Mouse (Mus musculus) forebrain, embryonic 13.5 days (tissue): Measurements from ENCODE around the gene 9130230L23Rik. TPM values are rescaled to one million over a fixed set of nuclear protein-coding genes. Genes with fewer than 3 reads are reported as not detected.

ENCODE experiments used
- ATAC-seq: fragments of 200-750 bp; cut with Nextera tagmentation; 2 replicates; pipeline ENCODE4 v1.8.0; 2017
- H3K27ac ChIP-seq: fragments of 300-500 bp; sonication (generic); 2 replicates; pipeline ENCODE4 v1.5.1; 2015; ENCODE audit warnings: inconsistent platforms, mild to moderate bottlenecking, moderate library complexity
- H3K27me3 ChIP-seq: fragments of 300-500 bp; sonication (generic); 2 replicates; pipeline ENCODE4 v1.6.1; 2015; ENCODE audit warnings: mild to moderate bottlenecking, inconsistent platforms
- H3K36me3 ChIP-seq: fragments of 300-500 bp; sonication (generic); 2 replicates; pipeline ENCODE4 v1.6.1; 2015; ENCODE audit warnings: mild to moderate bottlenecking, inconsistent platforms; ENCODE audit not compliant: poor library complexity, severe bottlenecking
- H3K4me1 ChIP-seq: fragments of 300-500 bp; sonication (generic); 2 replicates; pipeline ENCODE4 v1.6.1; 2015; ENCODE audit warnings: inconsistent platforms
- H3K4me2 ChIP-seq: fragments of 300-500 bp; sonication (generic); 2 replicates; pipeline ENCODE4 v1.6.1; 2015; ENCODE audit warnings: inconsistent platforms, mild to moderate bottlenecking, moderate library complexity
- H3K4me3 ChIP-seq: fragments of 300-500 bp; sonication (generic); 2 replicates; pipeline ENCODE4 v1.5.1; 2015; ENCODE audit warnings: mild to moderate bottlenecking, inconsistent platforms
- H3K9ac ChIP-seq: fragments of 300-500 bp; sonication (generic); 2 replicates; pipeline ENCODE4 v1.6.1; 2015; ENCODE audit warnings: mild to moderate bottlenecking, inconsistent platforms
- H3K9me3 ChIP-seq: fragments of 300-500 bp; sonication (generic); replicated peaks from 2 replicates; pipeline ENCODE4 v1.6.1; 2016; ENCODE audit warnings: inconsistent platforms
- WGBS: fragments of 180-500 bp; shearing (Covaris S2); methylation state at CpG from one replicate; pipeline ENCODE4 v1.1.7; 2015; 5-methylcytosine and 5-hydroxymethylcytosine counted together
- polyA plus RNA-seq: library from polyadenylated mRNA; unstranded; fragments of >200 nt; fragmentation: Nextera tagmentation; extraction: Ambion mirVana; gene quantifications from 2 replicates; pipeline ENCODE4 v1.2.1, GENCODE M21; 2015

The 9130230L23Rik gene
- polyA plus RNA-seq, 1 experiment from 2014 or later = not detected

- WGBS = 97% methylated on average over 11 of the region's 11 CpGs
- Histone ChIP-seq H3K9ac (no peak overlapping the region), H3K4me1 (peaks cover 4% of the 10 kb centered on the region; the same call in 1 of the 2 replicates), H3K9me3 (no peaks in the 10 kb centered on the region), H3K36me3 (no peaks in the 10 kb centered on the region), H3K27me3 (no peaks in the 10 kb centered on the region), H3K4me3 (no peak overlapping the region), H3K27ac (no peak overlapping the region), H3K4me2 (no peak overlapping the region)
- ATAC-seq = no peak
Measured at GRCm38 (mm10) chr5:65960597-65960950, 43.5 kb downstream of the 9130230L23Rik start.

GRCm38 (mm10) chr5:65959893-65960596 is 44.0 kb downstream of the 9130230L23Rik start:
- 84% methylated on average over 5 of the region's 5 CpGs for WGBS
- Histone ChIP-seq H3K4me3 (no peak overlapping the region), H3K9me3 (no peaks in the 10 kb centered on the region), H3K4me1 (peaks cover 10% of the 10 kb centered on the region), H3K9ac (no peak overlapping the region), H3K27ac (no peak overlapping the region), H3K4me2 (no peak overlapping the region), H3K36me3 (no peaks in the 10 kb centered on the region), H3K27me3 (no peaks in the 10 kb centered on the region)
- ATAC-seq = no peak

DNA sequence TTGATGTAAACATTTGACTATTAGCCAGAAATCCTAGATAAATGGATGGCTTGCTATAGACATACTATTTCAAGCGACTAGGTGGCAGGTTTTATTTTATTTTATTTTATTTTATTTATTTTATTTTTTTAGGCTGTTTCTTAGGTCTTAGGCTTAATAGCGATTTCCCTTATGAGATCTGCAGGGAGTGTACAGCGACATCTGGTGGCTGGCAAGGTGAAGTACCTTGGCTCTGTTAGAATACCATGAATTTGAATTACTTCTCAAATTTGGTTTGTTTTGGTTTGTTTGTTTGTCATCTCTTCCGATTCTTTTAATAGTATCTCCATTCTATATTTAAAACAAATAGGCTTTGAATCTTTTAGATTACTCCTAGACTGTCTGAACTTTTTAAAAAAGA is 45.5 kb downstream of the 9130230L23Rik start:
- H3K4me3 ChIP-seq = no peak overlapping the region
- no peaks in the 10 kb centered on the region for H3K27me3 ChIP-seq
- H3K27ac ChIP-seq = no peak overlapping the region
- no peak overlapping the region for H3K9ac ChIP-seq
- 8% methylated on average over 4 of the region's 4 CpGs for WGBS
- H3K36me3 ChIP-seq = no peaks in the 10 kb centered on the region
- H3K4me2 ChIP-seq = no peak overlapping the region
- H3K9me3 ChIP-seq = no peaks in the 10 kb centered on the region
- H3K4me1 ChIP-seq = peaks cover 12% of the 10 kb centered on the region
- ATAC-seq = peak; percentile 33; the same call in 1 of the 2 replicates

DNA sequence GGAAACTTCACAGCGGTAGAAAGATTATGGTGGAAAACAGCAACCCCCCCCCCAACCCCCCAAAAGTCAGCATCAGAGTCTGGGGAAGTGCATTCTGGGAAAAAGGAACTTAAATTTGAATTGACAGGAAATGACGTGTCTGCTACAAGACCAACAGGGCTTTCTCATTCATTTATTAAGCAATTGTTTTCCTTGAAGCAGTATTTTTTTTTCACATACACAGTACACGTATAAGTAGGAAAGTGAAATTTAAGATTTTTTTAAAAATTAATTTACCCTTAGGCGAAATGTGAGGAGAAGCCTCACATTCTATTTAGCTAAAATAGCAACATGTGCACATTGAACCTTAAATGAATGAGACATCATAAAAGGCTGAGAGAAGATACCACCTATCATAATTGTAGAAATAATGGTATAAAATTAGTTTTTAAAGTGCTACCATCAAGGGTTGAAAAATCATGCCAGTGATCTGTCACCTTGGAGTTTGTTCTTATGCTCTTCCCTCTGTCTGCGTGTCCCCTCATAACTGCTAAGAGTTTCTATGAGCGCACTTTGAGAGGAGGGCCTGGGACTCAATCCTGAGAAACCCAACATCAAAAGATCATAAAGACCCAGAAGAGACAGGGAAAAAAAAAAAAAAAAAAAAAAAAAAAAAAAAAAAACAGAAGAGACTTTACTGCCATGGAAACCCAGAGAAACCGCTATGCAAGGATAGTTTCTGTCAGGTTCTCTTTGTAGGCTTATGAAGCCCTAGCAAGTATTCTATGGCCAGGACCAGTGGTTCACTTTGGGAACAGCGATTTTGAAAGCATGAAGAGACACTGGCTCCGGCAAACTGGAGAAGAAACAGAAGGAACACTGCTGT is 47.7 kb downstream of the 9130230L23Rik start:
- 78% methylated on average over 9 of the region's 9 CpGs for WGBS
- Histone ChIP-seq H3K27me3 (no peaks in the 10 kb centered on the region), H3K4me3 (peak overlapping the region; percentile 29), H3K9me3 (no peaks in the 10 kb centered on the region), H3K36me3 (no peaks in the 10 kb centered on the region), H3K4me1 (peaks cover 12% of the 10 kb centered on the region), H3K9ac (no peak overlapping the region), H3K4me2 (peak overlapping the region; percentile 51), H3K27ac (no peak overlapping the region)
- no peak for ATAC-seq

- peaks cover 16% of the 10 kb centered on the region for H3K4me1 ChIP-seq
- WGBS = 39% methylated on average over 23 of the region's 23 CpGs
- peak overlapping the region; percentile 51 for H3K4me2 ChIP-seq
- H3K9me3 ChIP-seq = no peaks in the 10 kb centered on the region
- H3K27ac ChIP-seq = peak overlapping the region; percentile 63
- H3K36me3 ChIP-seq = no peaks in the 10 kb centered on the region
- peak overlapping the region; percentile 29 for H3K4me3 ChIP-seq
- H3K27me3 ChIP-seq = no peaks in the 10 kb centered on the region
- H3K9ac ChIP-seq = no peak overlapping the region
- peak; percentile 48 for ATAC-seq
Measured at GRCm38 (mm10) chr5:65955343-65956143, 48.5 kb downstream of the 9130230L23Rik start.

DNA sequence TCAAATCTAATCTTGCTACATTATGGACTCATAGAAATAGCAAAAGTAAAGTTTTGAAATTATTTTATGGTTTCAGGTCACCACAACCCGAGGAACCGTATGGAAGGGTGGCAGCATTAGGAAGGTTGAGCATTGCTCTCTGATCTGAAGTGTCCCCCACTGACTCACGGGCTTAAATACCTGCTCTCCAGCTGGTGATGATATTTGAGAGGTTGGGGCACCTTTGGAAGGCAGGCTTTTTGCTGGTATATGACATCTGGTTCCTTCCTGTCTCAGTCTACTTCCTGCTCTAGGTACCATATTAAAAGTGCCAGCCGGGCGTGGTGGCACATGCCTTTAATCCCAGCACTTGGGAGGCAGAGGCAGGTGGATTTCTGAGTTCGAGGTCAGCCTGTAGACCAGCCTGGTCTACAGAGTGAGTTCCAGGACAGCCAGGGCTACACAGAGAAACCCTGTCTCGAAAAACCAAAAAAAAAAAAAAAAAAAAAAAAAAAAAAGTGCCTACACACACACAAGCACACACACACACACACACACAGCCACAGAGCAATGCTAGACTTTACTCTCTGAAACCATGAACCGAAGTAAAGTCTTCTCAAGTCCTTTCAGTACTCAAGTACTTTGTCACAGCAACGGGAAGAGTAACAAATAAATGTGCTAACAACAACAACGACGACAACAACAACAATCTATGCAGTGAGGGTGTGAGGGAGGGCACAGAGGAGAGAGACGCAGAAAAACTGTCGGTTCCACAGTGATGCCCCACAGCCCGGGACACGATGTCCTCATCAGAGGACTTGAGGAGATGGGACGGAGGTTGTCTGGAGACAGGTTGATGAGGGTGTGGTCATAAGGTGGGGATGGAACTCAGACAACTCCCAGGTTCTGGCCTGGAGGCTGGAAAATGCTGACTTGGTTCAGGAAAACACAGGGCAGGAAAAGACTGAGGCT is 49.7 kb downstream of the 9130230L23Rik start:
- H3K4me2 ChIP-seq = no peak overlapping the region
- H3K9me3 ChIP-seq = no peaks in the 10 kb centered on the region
- peaks cover 24% of the 10 kb centered on the region for H3K4me1 ChIP-seq
- no peaks in the 10 kb centered on the region for H3K36me3 ChIP-seq
- WGBS = 93% methylated on average over 16 of the region's 16 CpGs
- H3K27me3 ChIP-seq = no peaks in the 10 kb centered on the region
- no peak for ATAC-seq
- H3K4me3 ChIP-seq = no peak overlapping the region
- no peak overlapping the region for H3K9ac ChIP-seq
- peak overlapping the region; percentile 63; the same call in 1 of the 2 replicates for H3K27ac ChIP-seq

GRCm38 (mm10) chr5:65951513-65951909 is 52.6 kb downstream of the 9130230L23Rik start:
- H3K27ac ChIP-seq = peak overlapping the region; percentile 95
- H3K4me1 ChIP-seq = peaks cover 24% of the 10 kb centered on the region
- no peak overlapping the region for H3K4me3 ChIP-seq
- H3K9ac ChIP-seq = no peak overlapping the region
- no peaks in the 10 kb centered on the region for H3K9me3 ChIP-seq
- WGBS = 69% methylated on average over 4 of the region's 4 CpGs
- no peaks in the 10 kb centered on the region for H3K36me3 ChIP-seq
- H3K27me3 ChIP-seq = no peaks in the 10 kb centered on the region
- ATAC-seq = no peak
- no peak overlapping the region for H3K4me2 ChIP-seq

GRCm38 (mm10) chr5:65950679-65951512 is 53.2 kb downstream of the 9130230L23Rik start:
- peaks cover 23% of the 10 kb centered on the region for H3K4me1 ChIP-seq
- H3K9ac ChIP-seq = peak overlapping the region; percentile 50; the same call in 1 of the 2 replicates
- H3K4me3 ChIP-seq = peak overlapping the region; percentile 9; the same call in 1 of the 2 replicates
- peak overlapping the region; percentile 53 for H3K4me2 ChIP-seq
- H3K27me3 ChIP-seq = no peaks in the 10 kb centered on the region
- peak overlapping the region; percentile 95 for H3K27ac ChIP-seq
- H3K36me3 ChIP-seq = no peaks in the 10 kb centered on the region
- no peaks in the 10 kb centered on the region for H3K9me3 ChIP-seq
- 36% methylated on average over 18 of the region's 18 CpGs for WGBS
- peak; percentile 74 for ATAC-seq

DNA sequence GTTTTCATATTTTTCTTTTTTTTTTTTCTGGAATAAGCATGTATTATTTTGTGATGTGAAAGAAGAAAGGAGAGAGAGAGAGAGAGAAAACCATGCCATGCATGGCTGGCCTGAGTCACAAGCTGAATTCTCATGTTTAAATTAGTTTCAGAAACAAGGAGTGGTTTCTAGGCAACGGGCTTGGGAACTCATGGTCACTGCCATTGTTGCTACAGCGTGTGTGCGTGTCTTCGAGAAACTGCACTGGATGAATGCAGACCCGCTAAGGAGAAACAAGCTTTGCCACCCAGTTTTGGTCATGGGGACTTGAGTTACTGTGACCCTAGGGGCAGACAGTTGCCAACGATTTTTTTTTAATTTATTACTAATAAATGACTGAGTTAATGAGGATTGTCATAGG is 53.8 kb downstream of the 9130230L23Rik start:
- H3K27ac ChIP-seq = peak overlapping the region; percentile 95
- WGBS = under 1% methylated on average over 6 of the region's 6 CpGs
- H3K36me3 ChIP-seq = no peaks in the 10 kb centered on the region
- peak overlapping the region; percentile 9; the same call in 1 of the 2 replicates for H3K4me3 ChIP-seq
- H3K4me2 ChIP-seq = peak overlapping the region; percentile 53
- peaks cover 16% of the 10 kb centered on the region for H3K4me1 ChIP-seq
- H3K9ac ChIP-seq = peak overlapping the region; percentile 50; the same call in 1 of the 2 replicates
- no peaks in the 10 kb centered on the region for H3K9me3 ChIP-seq
- ATAC-seq = peak; percentile 89
- H3K27me3 ChIP-seq = no peaks in the 10 kb centered on the region

DNA sequence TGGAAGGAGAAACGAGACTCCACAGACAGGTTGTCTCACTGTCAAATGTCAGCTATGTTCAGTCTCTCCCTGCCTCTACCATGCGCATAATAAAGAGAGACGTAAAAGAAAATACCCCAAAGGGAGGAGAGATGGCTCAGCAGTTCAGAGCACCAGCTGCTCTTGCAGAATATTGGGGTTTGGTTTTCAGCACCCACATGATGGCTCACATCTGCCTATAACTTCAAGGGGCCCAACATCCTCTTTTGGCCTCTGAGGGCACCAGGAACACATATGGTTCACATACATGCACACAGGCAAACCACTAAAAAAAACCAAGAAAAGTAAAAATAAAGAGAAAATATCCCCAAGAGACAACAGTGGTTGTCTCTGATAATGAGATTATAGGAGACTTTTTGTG is 54.3 kb downstream of the 9130230L23Rik start:
- Histone ChIP-seq H3K4me3 (no peak overlapping the region), H3K9me3 (no peaks in the 10 kb centered on the region), H3K27ac (peak overlapping the region; percentile 95), H3K4me1 (peaks cover 12% of the 10 kb centered on the region), H3K36me3 (no peaks in the 10 kb centered on the region), H3K27me3 (no peaks in the 10 kb centered on the region), H3K4me2 (no peak overlapping the region), H3K9ac (no peak overlapping the region)
- no peak for ATAC-seq
- WGBS = 17% methylated on average over 3 of the region's 3 CpGs
